Mouse (Mus musculus) heart, embryonic 15.5 days (tissue): ENCODE results near the gene Msh5. TPM values are rescaled to one million over a fixed set of nuclear protein-coding genes. Genes with fewer than 3 reads are reported as not detected.

ENCODE experiments used
- ATAC-seq: fragments of 200-750 bp; cut with Nextera tagmentation; replicated peaks from 2 replicates; pipeline ENCODE4 v1.8.0; 2017; ENCODE audit warnings: low read depth, moderate TSS enrichment; ENCODE audit not compliant: insufficient number of reproducible peaks, insufficient read depth, low FRiP score
- H3K27ac ChIP-seq: fragments of 300-500 bp; sonication (generic); 2 replicates; pipeline ENCODE4 v1.5.1; 2015; ENCODE audit warnings: mild to moderate bottlenecking, inconsistent platforms
- H3K27me3 ChIP-seq: fragments of 300-500 bp; sonication (generic); 2 replicates; pipeline ENCODE4 v1.6.1; 2015; ENCODE audit warnings: inconsistent platforms
- H3K36me3 ChIP-seq: fragments of 300-500 bp; sonication (generic); 2 replicates; pipeline ENCODE4 v1.6.1; 2015; ENCODE audit warnings: mild to moderate bottlenecking, inconsistent platforms
- H3K4me1 ChIP-seq: fragments of 300-500 bp; sonication (generic); replicated peaks from 2 replicates; pipeline ENCODE4 v1.6.1; 2015; ENCODE audit warnings: inconsistent platforms
- H3K4me2 ChIP-seq: fragments of 300-500 bp; sonication (generic); 2 replicates; pipeline ENCODE4 v1.6.1; 2015; ENCODE audit warnings: inconsistent platforms, mild to moderate bottlenecking, moderate library complexity
- H3K4me3 ChIP-seq: fragments of 300-500 bp; sonication (generic); 2 replicates; pipeline ENCODE4 v1.5.1; 2015; ENCODE audit warnings: mild to moderate bottlenecking, inconsistent platforms
- H3K9ac ChIP-seq: fragments of 300-500 bp; sonication (generic); 2 replicates; pipeline ENCODE4 v1.6.1; 2015; ENCODE audit warnings: mild to moderate bottlenecking, inconsistent platforms
- H3K9me3 ChIP-seq: fragments of 300-500 bp; sonication (generic); replicated peaks from 2 replicates; pipeline ENCODE4 v1.6.1; 2016; ENCODE audit warnings: inconsistent platforms
- WGBS: fragments of 180-500 bp; shearing (Covaris S2); methylation state at CpG from one replicate; pipeline ENCODE4 v1.1.7; 2015; ENCODE audit warnings: mixed read lengths; 5-methylcytosine and 5-hydroxymethylcytosine counted together
- polyA plus RNA-seq: library from polyadenylated mRNA; unstranded; fragments of >200 nt; fragmentation: Nextera tagmentation; extraction: Ambion mirVana; gene quantifications from 2 replicates; pipeline ENCODE4 v1.2.1, GENCODE M21; 2015

Msh5 gene
- polyA plus RNA-seq, 1 experiment from 2014 or later, result 2.7 TPM

- Histone ChIP-seq H3K4me2 (no peak overlapping the region), H3K36me3 (no peaks in the 10 kb centered on the region), H3K9me3 (no peaks in the 10 kb centered on the region), H3K4me3 (no peak overlapping the region), H3K4me1 (peaks cover 26% of the 10 kb centered on the region), H3K27ac (no peak overlapping the region), H3K9ac (no peak overlapping the region), H3K27me3 (0 out of 2 replicates have a peak, but pooled peaks cover 4% of the 10 kb centered on the region)
- ATAC-seq, result no peak
- WGBS, result 82% methylated on average over 4 of the region's 4 CpGs
Measured at GRCm38 (mm10) chr17:35080710-35081109, 34.2 kb upstream of the Msh5 start.

- ATAC-seq, result no peak
- H3K27ac ChIP-seq, result 0 out of 2 replicates have a peak overlapping the region, but pooled peaks have one; percentile 8
- H3K4me1 ChIP-seq, result peaks cover 26% of the 10 kb centered on the region
- no peak overlapping the region for H3K9ac ChIP-seq
- no peaks in the 10 kb centered on the region for H3K36me3 ChIP-seq
- 35% methylated on average over 6 of the region's 6 CpGs for WGBS
- 0 out of 2 replicates have a peak, but pooled peaks cover 4% of the 10 kb centered on the region for H3K27me3 ChIP-seq
- no peak overlapping the region for H3K4me3 ChIP-seq
- no peaks in the 10 kb centered on the region for H3K9me3 ChIP-seq
- peak overlapping the region; percentile 52 for H3K4me2 ChIP-seq
Measured at GRCm38 (mm10) chr17:35080248-35080647, 33.7 kb upstream of the Msh5 start.

DNA sequence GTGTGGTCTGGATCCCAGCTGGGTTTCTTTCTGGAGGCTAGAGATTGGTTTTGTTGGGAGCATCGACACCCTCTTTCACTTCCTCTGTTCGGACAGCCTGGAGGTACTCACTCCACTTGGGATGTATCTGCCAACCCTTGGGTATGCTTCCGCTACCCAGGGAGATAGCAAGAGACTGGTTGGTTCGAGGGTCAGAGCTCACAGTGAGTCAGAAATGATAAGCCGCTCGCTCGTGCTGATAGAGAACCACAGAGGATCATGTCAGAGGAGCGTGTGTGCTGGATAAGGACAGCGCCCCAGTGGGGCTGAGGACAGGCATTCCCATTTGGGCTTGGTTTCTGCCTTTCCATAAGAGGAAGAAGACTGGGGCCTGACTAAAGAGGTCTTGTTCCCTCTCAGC lies 33.2 kb upstream of the Msh5 start:
- peaks cover 26% of the 10 kb centered on the region for H3K4me1 ChIP-seq
- no peak overlapping the region for H3K9ac ChIP-seq
- no peaks in the 10 kb centered on the region for H3K36me3 ChIP-seq
- H3K27ac ChIP-seq, result 0 out of 2 replicates have a peak overlapping the region, but pooled peaks have one; percentile 8
- H3K27me3 ChIP-seq, result 0 out of 2 replicates have a peak, but pooled peaks cover 4% of the 10 kb centered on the region
- ATAC-seq, result no peak; the same call in 1 of the 2 replicates
- no peak overlapping the region for H3K4me3 ChIP-seq
- 17% methylated on average over 9 of the region's 9 CpGs for WGBS
- H3K4me2 ChIP-seq, result peak overlapping the region; percentile 52
- no peaks in the 10 kb centered on the region for H3K9me3 ChIP-seq

GRCm38 (mm10) chr17:35077786-35078233 lies 31.3 kb upstream of the Msh5 start, which contains the start of gene Ly6g6d:
TSS of gene Ly6g6d (minus strand) at chr17:35078065.
- peak; percentile 43; the same call in 1 of the 2 replicates for ATAC-seq

GRCm38 (mm10) chr17:35077285-35077684 lies 30.7 kb upstream of the Msh5 start:
- H3K27me3 ChIP-seq, result peaks cover 4% of the 10 kb centered on the region; the same call in 1 of the 2 replicates
- peaks cover 26% of the 10 kb centered on the region for H3K4me1 ChIP-seq
- 41% methylated on average over 2 of the region's 2 CpGs for WGBS
- peak overlapping the region; percentile 10; the same call in 1 of the 2 replicates for H3K27ac ChIP-seq
- H3K36me3 ChIP-seq, result no peaks in the 10 kb centered on the region
- H3K9ac ChIP-seq, result peak overlapping the region; percentile 14; the same call in 1 of the 2 replicates
- H3K9me3 ChIP-seq, result no peaks in the 10 kb centered on the region
- peak overlapping the region; percentile 37 for H3K4me3 ChIP-seq
- peak overlapping the region; percentile 59 for H3K4me2 ChIP-seq
- no peak for ATAC-seq

More at GRCm38 (mm10) chr17:35077786-35078233, 31.3 kb upstream of the Msh5 start, which contains the start of gene Ly6g6d:
- peak within 1 kb of the TSS; percentile 37 for H3K4me3 ChIP-seq
- H3K27me3 ChIP-seq, result peaks cover 4% of the 10 kb centered on the region; the same call in 1 of the 2 replicates
- H3K4me1 ChIP-seq, result peaks cover 26% of the 10 kb centered on the region
- H3K9ac ChIP-seq, result peak within 1 kb of the TSS; percentile 42
- H3K9me3 ChIP-seq, result no peaks in the 10 kb centered on the region
- H3K27ac ChIP-seq, result peak within 1 kb of the TSS; percentile 10; the same call in 1 of the 2 replicates
- 12% methylated on average over 14 of the region's 14 CpGs for WGBS
- H3K36me3 ChIP-seq, result no peaks in the 10 kb centered on the region
- peak within 1 kb of the TSS; percentile 59 for H3K4me2 ChIP-seq

DNA sequence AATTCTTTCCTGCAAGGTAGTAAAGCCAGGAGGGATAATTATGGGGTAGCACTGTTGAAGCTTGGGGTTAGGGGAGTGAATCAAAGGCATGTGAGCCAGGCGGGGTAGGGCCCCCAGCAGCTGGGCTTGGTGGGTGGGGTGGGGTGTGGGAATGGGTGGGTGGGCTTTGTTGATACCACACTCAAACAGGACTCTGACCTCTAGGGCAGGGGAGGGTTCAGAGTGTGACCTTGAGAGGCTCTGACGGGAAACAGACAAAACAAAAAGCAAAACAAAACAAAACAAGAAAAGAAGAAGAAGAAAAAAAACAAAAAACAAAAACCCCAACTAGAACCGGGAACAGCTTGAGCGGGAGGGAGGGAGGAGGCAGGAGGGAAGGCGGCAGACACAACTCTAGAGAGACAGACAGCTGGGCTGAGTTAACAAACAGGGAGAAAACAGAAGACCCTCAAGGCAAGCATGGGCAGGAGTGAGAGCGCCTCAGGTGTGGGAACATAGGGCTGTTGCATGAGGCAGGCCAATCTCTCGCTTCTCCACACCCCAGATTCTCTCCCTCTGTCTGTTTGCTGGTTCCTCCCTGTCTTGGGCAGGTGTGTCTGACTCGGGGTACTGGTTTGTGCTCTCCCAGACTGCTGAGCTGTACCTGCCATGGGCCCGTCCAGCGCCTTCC lies 30.1 kb upstream of the Msh5 start, which contains the start of gene Ly6g6e:
Ly6g6e (plus strand) TSS at position 396 of the 670 bp plus-strand sequence.
- ATAC-seq, result no peak
- H3K27ac ChIP-seq, result peak within 1 kb of the TSS; percentile 10; the same call in 1 of the 2 replicates
- H3K4me2 ChIP-seq, result peak within 1 kb of the TSS; percentile 59
- peaks cover 4% of the 10 kb centered on the region; the same call in 1 of the 2 replicates for H3K27me3 ChIP-seq
- WGBS, result 33% methylated on average over 10 of the region's 10 CpGs
- peaks cover 26% of the 10 kb centered on the region for H3K4me1 ChIP-seq
- H3K9me3 ChIP-seq, result no peaks in the 10 kb centered on the region
- H3K9ac ChIP-seq, result peak within 1 kb of the TSS; percentile 42
- H3K4me3 ChIP-seq, result peak within 1 kb of the TSS; percentile 37
- H3K36me3 ChIP-seq, result no peaks in the 10 kb centered on the region

GRCm38 (mm10) chr17:35074097-35074496 lies 27.6 kb upstream of the Msh5 start:
- H3K4me3 ChIP-seq, result no peak overlapping the region
- peaks cover 2% of the 10 kb centered on the region; the same call in 1 of the 2 replicates for H3K27me3 ChIP-seq
- peaks cover 20% of the 10 kb centered on the region for H3K4me1 ChIP-seq
- no peak overlapping the region for H3K4me2 ChIP-seq
- ATAC-seq, result no peak
- H3K27ac ChIP-seq, result no peak overlapping the region
- WGBS, result 47% methylated on average over 17 of the region's 17 CpGs
- H3K36me3 ChIP-seq, result no peaks in the 10 kb centered on the region
- H3K9me3 ChIP-seq, result no peaks in the 10 kb centered on the region
- no peak overlapping the region for H3K9ac ChIP-seq

DNA sequence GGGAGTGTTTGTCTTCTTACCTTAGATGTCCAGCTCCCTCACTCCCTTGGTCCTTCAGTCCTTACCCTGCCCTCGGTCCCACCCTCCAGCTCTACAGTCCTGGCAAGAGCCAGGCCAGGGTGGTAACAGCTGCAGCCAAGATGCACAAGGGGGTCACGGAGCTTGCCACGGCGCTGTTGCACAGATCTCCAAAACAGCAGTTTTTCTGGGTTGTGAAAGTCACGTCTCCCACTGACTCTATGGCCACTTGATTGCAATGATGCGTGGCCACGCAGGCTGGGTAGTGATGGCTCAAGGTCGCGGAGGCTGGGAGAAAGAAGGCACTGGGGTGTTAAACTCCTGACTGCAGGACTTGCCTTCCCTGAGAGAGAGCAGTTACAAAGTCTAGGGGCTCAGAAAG lies 24.9 kb upstream of the Msh5 start:
- ATAC-seq, result no peak
- 70% methylated on average over 9 of the region's 9 CpGs for WGBS
- no peaks in the 10 kb centered on the region for H3K9me3 ChIP-seq

DNA sequence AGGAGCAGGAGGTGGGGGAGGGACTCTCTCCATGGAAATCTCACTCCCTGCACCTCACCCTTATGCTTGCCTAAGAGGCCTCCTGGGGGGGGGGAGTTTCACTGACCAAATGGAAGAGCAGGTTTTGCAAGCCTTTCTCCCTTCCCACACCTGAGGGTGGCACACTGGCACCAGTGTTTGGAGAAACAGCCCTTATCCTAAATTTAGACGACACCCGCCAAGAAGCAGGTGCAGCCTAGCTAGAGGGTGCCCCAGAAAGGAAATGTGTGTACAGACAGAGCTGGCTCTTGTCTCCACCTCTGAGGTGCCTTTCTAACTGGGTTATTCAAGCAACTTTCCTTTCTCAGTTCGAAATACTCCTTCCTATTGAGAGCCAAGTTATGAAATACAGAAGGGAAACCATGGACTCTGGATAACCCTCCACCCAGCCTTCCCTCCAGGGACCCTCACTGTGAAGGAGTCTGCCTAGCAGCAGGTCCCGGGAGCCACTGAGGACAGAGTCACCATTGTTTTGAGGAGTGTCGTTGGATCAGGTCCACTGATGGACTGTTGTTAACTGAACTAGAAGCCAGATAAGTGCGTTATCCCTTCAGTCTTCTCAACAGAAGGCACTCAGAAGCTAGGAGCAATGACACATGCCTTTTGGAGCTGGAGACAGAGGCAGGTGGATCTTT lies 24.1 kb upstream of the Msh5 start:
- no peak overlapping the region for H3K4me3 ChIP-seq
- WGBS, result 41% methylated on average over 6 of the region's 6 CpGs
- no peaks in the 10 kb centered on the region for H3K9me3 ChIP-seq
- no peaks in the 10 kb centered on the region for H3K36me3 ChIP-seq
- H3K4me1 ChIP-seq, result peaks cover 6% of the 10 kb centered on the region
- H3K9ac ChIP-seq, result no peak overlapping the region
- H3K27me3 ChIP-seq, result peaks cover 34% of the 10 kb centered on the region
- no peak for ATAC-seq
- H3K27ac ChIP-seq, result no peak overlapping the region
- no peak overlapping the region for H3K4me2 ChIP-seq

More for the DNA sequence above, 24.9 kb upstream of the Msh5 start:
- Histone ChIP-seq H3K4me1 (peaks cover 5% of the 10 kb centered on the region), H3K4me3 (no peak overlapping the region), H3K36me3 (no peaks in the 10 kb centered on the region), H3K27ac (no peak overlapping the region), H3K27me3 (peaks cover 27% of the 10 kb centered on the region), H3K9ac (no peak overlapping the region), H3K4me2 (no peak overlapping the region)

- Histone ChIP-seq H3K36me3 (no peaks in the 10 kb centered on the region), H3K27me3 (peaks cover 51% of the 10 kb centered on the region), H3K4me2 (no peak overlapping the region), H3K9me3 (no peaks in the 10 kb centered on the region), H3K27ac (no peak overlapping the region), H3K4me1 (peaks cover 22% of the 10 kb centered on the region), H3K4me3 (no peak overlapping the region), H3K9ac (no peak overlapping the region)
- ATAC-seq, result no peak
- WGBS, result 69% methylated on average over 17 of the region's 17 CpGs
Measured at GRCm38 (mm10) chr17:35068213-35068914, 21.8 kb upstream of the Msh5 start.
